Mouse (Mus musculus) layer of hippocampus, postnatal 36 days (tissue): ENCODE measurements around the gene Atxn2. TPM values are rescaled to one million over a fixed set of nuclear protein-coding genes. Genes with fewer than 3 reads are reported as not detected.

ENCODE experiments used
- microRNA-seq, 2 experiments: library from miRNA; unstranded; fragments of <30 nt; microRNA quantifications; one replicate each; pipeline ENCODE4 v1.2.0; 2021
- total RNA-seq, 2 experiments: library from RNA; stranded (reverse); gene quantifications; 2 replicates each; pipeline ENCODE4 v1.2.3; 2021

Gene Atxn2
- total RNA-seq, 2 experiments from 2014 or later = 184 to 240 TPM

Small RNA genes within 50 kb of the gene (microRNA-seq; reads per million reads assigned to microRNA genes)
- 3.3 to 5.3 reads per million in 2 experiments for gene Mir7031

Other genes starting within 250 kb of the Atxn2 start
- gene Adam1b, start 207.9 kb upstream of the Atxn2 start, total RNA-seq = under 1 TPM; 0.13 to 0.15 TPM
- gene Adam1a, start 165.9 kb upstream of the Atxn2 start, total RNA-seq = 10 to 100 TPM; 17.3 to 19.8 TPM
- gene Gm42878, start 165.9 kb upstream of the Atxn2 start, total RNA-seq = 1 to 10 TPM in 1 of 2 experiments, not detected in 1; 2.3 TPM
- gene Mapkapk5, start 165.4 kb upstream of the Atxn2 start, total RNA-seq = 10 to 100 TPM; 75.1 to 83.8 TPM
- 100 to 1,000 TPM; 111 to 121 TPM for gene Aldh2, start 117.5 kb upstream of the Atxn2 start, total RNA-seq
- 1 to 10 TPM; 6.8 to 7.8 TPM for gene Acad12, start 92.4 kb upstream of the Atxn2 start, total RNA-seq
- 1 to 10 TPM; 3.7 to 4.1 TPM for gene Acad10, start 50.8 kb upstream of the Atxn2 start, total RNA-seq
- 10 to 100 TPM; 63.6 to 65.5 TPM for gene Brap, start 50.8 kb upstream of the Atxn2 start, total RNA-seq
- 10 to 100 TPM; 21.6 to 22.1 TPM for gene Sh2b3, start 126.3 kb downstream of the Atxn2 start, total RNA-seq
- gene Pheta1, start 137.6 kb downstream of the Atxn2 start, total RNA-seq = 10 to 100 TPM in 1 of 2 experiments, 1 to 10 TPM in 1; 8.8 to 11.1 TPM